Mouse (Mus musculus) neutrophil, adult 59 days (primary cell): ENCODE results near the gene Nkapl. TPM values are rescaled to one million over a fixed set of nuclear protein-coding genes. Genes with fewer than 3 reads are reported as not detected.

ENCODE experiments used
- total RNA-seq, 2 experiments: library from RNA; stranded (reverse); gene quantifications; 1 replicate in 1 of 2; 2 replicates in 1 of 2; pipeline ENCODE4 v1.2.4; 2023

The Nkapl gene
- under 1 TPM; 0.24 to 0.26 TPM for total RNA-seq

GRCm38 (mm10) chr13:21468061-21469019 lies at the start of gene Nkapl:
Gene Nkapl, minus strand, starts transcription at chr13:21468509.

DNA sequence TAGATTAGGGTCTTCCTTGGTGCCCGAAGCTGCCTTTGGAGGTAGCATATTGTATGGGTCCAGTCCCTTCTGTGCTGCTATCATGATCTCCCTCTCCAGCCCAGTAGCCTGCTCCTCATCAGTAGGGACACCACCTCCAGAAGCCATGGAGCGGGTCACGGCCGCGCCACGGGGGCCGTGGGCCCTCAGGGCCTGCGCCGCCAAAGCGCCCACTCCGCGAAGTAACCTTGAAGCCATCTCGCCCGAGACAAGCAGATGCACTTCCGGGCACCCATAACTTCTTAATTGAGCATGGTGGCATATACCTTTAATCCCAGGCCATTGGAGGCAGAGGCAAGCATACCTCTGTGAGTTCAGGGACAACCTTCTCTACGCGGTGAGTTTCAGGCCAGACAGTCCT lies 32.9 kb upstream of the Nkapl start, which contains the start of gene Gm11273:
Gene Gm11273 (minus strand): TSS at position 237 of the 400 bp plus-strand sequence.

DNA sequence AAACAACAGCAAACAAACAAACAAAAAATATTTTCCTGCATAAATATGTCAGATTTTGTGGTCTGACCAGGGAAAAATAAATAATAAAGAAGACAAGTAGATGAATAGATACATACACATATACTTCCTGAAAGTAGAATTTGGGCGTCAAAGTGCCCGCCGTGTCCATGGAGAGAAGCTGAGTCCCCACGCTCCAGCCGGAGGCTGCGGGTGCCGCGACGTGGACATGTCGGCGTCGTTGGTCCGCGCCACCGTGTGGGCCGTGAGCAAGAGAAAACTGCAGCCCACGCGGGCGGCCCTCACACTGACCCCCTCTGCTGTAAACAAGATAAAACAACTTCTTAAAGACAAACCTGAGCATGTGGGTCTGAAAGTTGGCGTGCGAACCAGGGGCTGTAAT lies 26.8 kb upstream of the Nkapl start, which contains the start of gene AK157302:
Gene AK157302 (plus strand): TSS at position 144 of the 400 bp plus-strand sequence.

DNA sequence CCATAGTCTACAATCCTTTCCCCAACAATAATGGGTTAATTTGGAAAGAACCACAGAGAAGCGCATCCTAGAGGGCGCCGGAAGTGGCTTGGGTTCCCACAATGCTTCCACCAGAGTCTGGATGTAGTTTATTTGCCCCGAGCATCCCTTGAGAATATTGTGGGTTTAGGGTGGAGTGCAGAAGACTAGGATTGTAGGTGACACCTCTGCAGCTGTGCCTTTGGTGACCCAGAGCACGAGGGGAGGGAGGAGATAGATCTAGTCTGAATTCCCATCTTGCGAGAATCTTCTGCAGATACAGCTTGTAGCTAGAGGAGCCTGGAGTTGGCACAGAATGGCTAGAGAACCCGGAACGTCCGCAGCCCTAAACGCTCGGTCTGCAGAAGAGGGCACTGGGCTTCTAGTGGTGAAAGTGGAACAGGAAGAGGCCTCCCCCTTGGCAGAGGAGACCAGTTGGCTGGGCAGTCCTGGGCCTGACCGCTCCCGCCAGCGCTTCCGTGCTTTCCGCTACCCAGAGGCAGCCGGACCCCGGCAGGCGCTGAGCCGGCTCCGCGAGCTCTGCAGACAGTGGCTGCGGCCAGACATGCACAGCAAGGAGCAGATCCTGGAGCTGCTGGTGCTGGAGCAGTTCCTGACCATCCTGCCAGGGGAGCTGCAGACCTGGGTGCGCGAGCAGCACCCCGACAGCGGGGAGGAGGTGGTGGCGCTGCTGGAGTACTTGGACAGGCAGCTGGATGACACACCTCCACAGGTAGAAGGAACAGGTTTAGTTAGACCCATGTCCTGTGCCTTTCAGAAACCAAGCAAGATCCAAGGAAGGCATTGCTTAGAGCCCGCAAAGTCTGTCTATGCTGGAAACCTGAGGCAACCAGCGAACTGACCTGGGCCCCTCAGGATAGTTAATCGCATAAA lies 10.7 kb upstream of the Nkapl start, which contains the start of the genes Zkscan4 and Gm10065:
Gene Zkscan4 (plus strand): TSS at position 149 of the 912 bp plus-strand sequence.
Gene Gm10065 (minus strand): TSS at position 683 of the 912 bp plus-strand sequence.

DNA sequence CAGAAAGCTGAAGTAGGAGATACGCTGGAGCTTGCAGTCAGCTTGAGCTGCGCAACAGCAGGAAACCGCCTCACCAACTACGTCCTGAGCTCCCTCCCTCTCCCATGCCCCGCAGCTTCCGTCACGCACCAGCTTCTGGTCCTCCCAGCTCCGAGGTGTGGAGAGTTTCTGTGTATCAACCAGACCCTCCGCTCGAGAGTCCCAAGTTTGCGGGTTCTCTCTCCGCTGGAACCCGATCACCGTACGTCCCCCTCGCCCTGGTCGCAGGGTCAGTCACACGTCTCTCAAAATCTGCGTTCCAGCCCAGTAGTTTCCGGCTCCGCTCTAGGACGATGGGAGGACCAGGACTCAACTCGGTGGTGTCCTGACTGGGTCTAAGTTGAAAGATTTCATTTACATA lies 14.9 kb downstream of the Nkapl start, which contains the start of gene Zscan26:
Gene Zscan26 (minus strand): TSS at position 282 of the 400 bp plus-strand sequence.

DNA sequence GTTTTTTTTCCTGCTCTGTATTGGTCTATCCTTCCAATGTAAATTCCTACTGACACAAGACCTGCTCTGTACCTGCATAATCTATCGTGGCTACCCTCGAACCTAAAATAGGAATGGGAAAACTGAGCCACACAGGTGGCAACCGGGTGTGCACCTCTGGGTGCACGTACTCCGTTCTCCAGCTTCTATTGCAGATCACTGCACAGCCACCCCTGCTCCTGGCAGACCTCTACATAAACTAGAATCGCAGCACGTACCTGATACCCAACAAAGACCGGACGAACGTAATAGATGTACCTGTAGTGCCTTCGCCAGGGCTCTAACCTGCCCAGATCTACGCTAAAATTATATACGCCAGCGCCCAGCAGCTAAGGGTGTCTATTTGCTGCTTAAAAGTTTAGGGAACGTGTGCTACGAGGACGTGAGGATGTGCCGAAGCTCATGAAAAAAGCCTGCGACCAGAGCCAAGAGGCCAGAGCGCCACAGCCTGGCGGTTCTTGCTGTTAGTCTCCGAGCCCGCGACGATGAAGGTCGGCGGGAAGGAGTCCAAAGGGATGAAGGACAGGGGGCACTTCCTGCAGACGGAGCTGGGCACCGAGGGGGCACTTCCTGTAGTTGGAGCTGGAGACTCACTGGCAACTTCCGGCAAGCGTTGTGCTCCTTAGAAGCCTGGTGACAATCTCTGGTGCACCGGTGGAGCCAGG lies 27.7 kb downstream of the Nkapl start, which contains the start of gene Pgbd1:
Gene Pgbd1 (minus strand): TSS at position 556 of the 704 bp plus-strand sequence.

Other genes with a start within 250 kb of the Nkapl start
- gene Gpx5, start 175.8 kb downstream of the Nkapl start, total RNA-seq, result not detected
- not detected for gene Gpx6, start 156.4 kb downstream of the Nkapl start, total RNA-seq
- not detected for gene Olfr1367, start 121.6 kb downstream of the Nkapl start, total RNA-seq
- gene Zscan12, start 105.7 kb downstream of the Nkapl start, total RNA-seq, result 1 to 10 TPM; 1.7 to 2.1 TPM
- 10 to 100 TPM; 22.3 to 26.6 TPM for gene Zkscan3, start 65.8 kb downstream of the Nkapl start, total RNA-seq
- gene Pgbd1, start 27.5 kb downstream of the Nkapl start, total RNA-seq, result not detected
- 10 to 100 TPM in 1 of 2 experiments, 1 to 10 TPM in 1; 7.5 to 11.7 TPM for gene Zscan26, start 14.8 kb downstream of the Nkapl start, total RNA-seq
- gene Zkscan4, start 10.4 kb upstream of the Nkapl start, total RNA-seq, result under 1 TPM; 0.20 TPM
- gene Gm10065, start 10.9 kb upstream of the Nkapl start, total RNA-seq, result not detected
- gene AK157302, start 26.7 kb upstream of the Nkapl start, total RNA-seq, result 1 to 10 TPM; 2.7 to 3.4 TPM
- gene Gm11273, start 32.9 kb upstream of the Nkapl start, total RNA-seq, result 10 to 100 TPM; 18.9 to 19.1 TPM
- gene Zkscan8, start 62.6 kb upstream of the Nkapl start, total RNA-seq, result 1 to 10 TPM; 3.8 to 3.9 TPM
- not detected for gene Olfr1366, start 74.3 kb upstream of the Nkapl start, total RNA-seq
- gene Olfr1535, start 91.4 kb upstream of the Nkapl start, total RNA-seq, result not detected
- not detected for gene Olfr1364, start 113.2 kb upstream of the Nkapl start, total RNA-seq
- gene Olfr1362, start 145.5 kb upstream of the Nkapl start, total RNA-seq, result not detected
- gene Olfr11, start 174.0 kb upstream of the Nkapl start, total RNA-seq, result not detected
- gene Olfr1361, start 194.9 kb upstream of the Nkapl start, total RNA-seq, result not detected
- gene Olfr1360, start 208.9 kb upstream of the Nkapl start, total RNA-seq, result not detected
- gene Olfr1359, start 229.6 kb upstream of the Nkapl start, total RNA-seq, result not detected
- 1,000 to 10,000 TPM; 1,007 to 1,037 TPM for gene Hist1h2bl, start 247.6 kb upstream of the Nkapl start, total RNA-seq
- 100 to 1,000 TPM; 322 to 368 TPM for gene Hist1h2ai, start 247.9 kb upstream of the Nkapl start, total RNA-seq
- gene Hist1h3h, start 249.2 kb upstream of the Nkapl start, total RNA-seq, result 1,000 to 10,000 TPM; 1,636 to 1,682 TPM